Mouse (Mus musculus) liver, adult 2 months (tissue): ENCODE results near the gene 1190007I07Rik.
"Not testable (repeated sequence)": the region's sequence is repeated elsewhere in the genome, so short reads cannot be mapped to it uniquely, and the experiment has no call there.

Source experiments
- CTCF ChIP-seq: fragments of 200-500 bp; IDR thresholded peaks from 2 replicates; pipeline ENCODE4 v1.5.1; 2011; ENCODE audit warnings: low read depth, low read length, control low read depth
- POLR2A ChIP-seq: fragments of 200-500 bp; IDR thresholded peaks from 2 replicates; pipeline ENCODE4 v1.6.1; 2011; ENCODE audit warnings: low read length, control low read depth; ENCODE audit not compliant: insufficient read depth; ENCODE audit errors: extremely low read depth

- not testable (repeated sequence) for TF ChIP-seq CTCF, POLR2A
These were observed 28.6 kb downstream of the 1190007I07Rik start for GRCm38 (mm10) chr10:82594421-82594820.
